In genomic region chr4:83049288-83049687, GRCm38 (mm10) we compare ENCODE assay signal across 13 mouse cellular contexts. TPM values are rescaled to one million over a fixed set of nuclear protein-coding genes. Genes with fewer than 3 reads are reported as not detected.
A peak's percentile ranks its signal among the peaks of the same experiment; 100 is the strongest.
DNase-seq lines count a peak whose midpoint lies in the region; ATAC-seq lines count a peak whose summit lies in the region.
"Had no signal": no experiment of that assay in that cellular context is flagged by ENCODE, and none has a peak within 500 bp of the region (broad histone marks: within the 10 kb centered on the region; RNA-seq: fewer than 3 reads in every experiment).

No protein-coding gene starts in this region.

- H3K9ac ChIP-seq in hindbrain, embryonic 13.5 days, result no peak overlapping the region
- no peak overlapping the region for H3K9ac ChIP-seq in hindbrain, embryonic 11.5 days (ENCODE audit: low read depth, low read length)
- H3K9ac ChIP-seq in midbrain, embryonic 11.5 days (ENCODE audit: low read length), result no peak overlapping the region
- no peak overlapping the region for H3K9ac ChIP-seq in midbrain, embryonic 15.5 days

- H3K4me2 ChIP-seq in hindbrain, embryonic 13.5 days, result 0 out of 2 replicates have a peak overlapping the region, but pooled peaks have one; percentile 8
- no peak overlapping the region for H3K4me2 ChIP-seq in hindbrain, embryonic 11.5 days (replicated peaks; ENCODE audit: low read depth, low read length)
- H3K4me2 ChIP-seq in midbrain, embryonic 11.5 days, result peak overlapping the region; percentile 16; the same call in 1 of the 2 replicates
- H3K4me2 ChIP-seq in midbrain, embryonic 15.5 days, result no peak overlapping the region

- no peak overlapping the region for H3K4me3 ChIP-seq in hindbrain, embryonic 13.5 days
- H3K4me3 ChIP-seq in hindbrain, embryonic 11.5 days (ENCODE audit: low read depth, low read length), result no peak overlapping the region
- no peak overlapping the region for H3K4me3 ChIP-seq in midbrain, embryonic 11.5 days (ENCODE audit: low read depth, low read length)
- no peak overlapping the region for H3K4me3 ChIP-seq in midbrain, embryonic 15.5 days

- no peaks in the 10 kb centered on the region for H3K36me3 ChIP-seq in hindbrain, embryonic 13.5 days
- no peaks in the 10 kb centered on the region for H3K36me3 ChIP-seq in hindbrain, embryonic 11.5 days (ENCODE audit: control insufficient read depth, insufficient read depth, low read length)
- no peaks in the 10 kb centered on the region for H3K36me3 ChIP-seq in midbrain, embryonic 11.5 days (ENCODE audit: control insufficient read depth, insufficient read depth, low read length)
- H3K36me3 ChIP-seq in midbrain, embryonic 15.5 days (replicated peaks), result no peaks in the 10 kb centered on the region

- peaks cover 47% of the 10 kb centered on the region for H3K4me1 ChIP-seq in hindbrain, embryonic 13.5 days (replicated peaks)
- H3K4me1 ChIP-seq in hindbrain, embryonic 11.5 days (replicated peaks; ENCODE audit: control insufficient read depth, insufficient read depth, low read length), result peaks cover 10% of the 10 kb centered on the region
- peaks cover 23% of the 10 kb centered on the region; the same call in 1 of the 2 replicates for H3K4me1 ChIP-seq in midbrain, embryonic 11.5 days (ENCODE audit: control insufficient read depth, insufficient read depth, low read length)
- H3K4me1 ChIP-seq in midbrain, embryonic 15.5 days, result peaks cover 14% of the 10 kb centered on the region

- DNase-seq in embryo, embryonic 10 days (ENCODE audit: low spot score), result peak; percentile 77
- DNase-seq in embryo, embryonic 11 days, result no peak
- no peak for DNase-seq in hindbrain, embryonic 11.5 days (ENCODE audit: low spot score)
- DNase-seq in midbrain, embryonic 11.5 days (ENCODE audit: low spot score, missing footprints), result peak; percentile 85
- no peak for DNase-seq in layer of hippocampus, postnatal 25 days (ENCODE audit: extremely low spot score in 1 of 2, low spot score in 1 of 2)
- DNase-seq: adrenal gland, postnatal 10 days; gastrocnemius, postnatal 14 days; lung, postnatal 36 days; right cerebral cortex, postnatal 4 days had no signal

- no peaks in the 10 kb centered on the region for H3K9me3 ChIP-seq in hindbrain, embryonic 13.5 days
- no peaks in the 10 kb centered on the region for H3K9me3 ChIP-seq in hindbrain, embryonic 11.5 days (ENCODE audit: control insufficient read depth, low read length)
- H3K9me3 ChIP-seq in midbrain, embryonic 11.5 days (ENCODE audit: control insufficient read depth, low read length), result no peaks in the 10 kb centered on the region
- H3K9me3 ChIP-seq in midbrain, embryonic 15.5 days, result no peaks in the 10 kb centered on the region

- WGBS in hindbrain, embryonic 13.5 days, result 30% methylated on average over 3 of the region's 3 CpGs
- 16% methylated on average over 3 of the region's 3 CpGs for WGBS in hindbrain, embryonic 11.5 days
- 18% methylated on average over 3 of the region's 3 CpGs for WGBS in midbrain, embryonic 11.5 days
- WGBS in midbrain, embryonic 15.5 days, result 40% methylated on average over 3 of the region's 3 CpGs

- no peak for ATAC-seq in hindbrain, embryonic 13.5 days (ENCODE audit: low FRiP score)
- no peak for ATAC-seq in hindbrain, embryonic 11.5 days (ENCODE audit: low FRiP score)
- ATAC-seq in midbrain, embryonic 11.5 days (ENCODE audit: low FRiP score), result no peak
- no peak for ATAC-seq in midbrain, embryonic 15.5 days (replicated peaks)
- ATAC-seq in monocyte, adult 5-6 weeks (replicated peaks; ENCODE audit: insufficient number of reproducible peaks, low FRiP score, low TSS enrichment, poor library complexity, severe bottlenecking), result no peak
- ATAC-seq: forebrain, embryonic 16.5 days had no signal

- peaks cover 20% of the 10 kb centered on the region for H3K27me3 ChIP-seq in hindbrain, embryonic 13.5 days
- no peaks in the 10 kb centered on the region for H3K27me3 ChIP-seq in hindbrain, embryonic 11.5 days (ENCODE audit: control insufficient read depth, insufficient read depth, low read length)
- H3K27me3 ChIP-seq in midbrain, embryonic 11.5 days (ENCODE audit: control insufficient read depth, insufficient read depth, low read length), result no peaks in the 10 kb centered on the region
- H3K27me3 ChIP-seq in midbrain, embryonic 15.5 days (replicated peaks), result no peaks in the 10 kb centered on the region

- no peak overlapping the region for H3K27ac ChIP-seq in hindbrain, embryonic 13.5 days
- H3K27ac ChIP-seq in hindbrain, embryonic 11.5 days (ENCODE audit: low read depth, low read length), result no peak overlapping the region
- H3K27ac ChIP-seq in midbrain, embryonic 11.5 days (ENCODE audit: low read depth, low read length), result no peak overlapping the region
- no peak overlapping the region for H3K27ac ChIP-seq in midbrain, embryonic 15.5 days

RNA-seq across cellular contexts. Expression of gene Frem1, which starts 2.9 kb away (rescaled TPM):
- polyA plus RNA-seq in hindbrain, embryonic 13.5 days (2015; fragmentation: Nextera tagmentation; extraction: Ambion mirVana), result 2.6 and 3.4 TPM in 2 replicates
- 5.3 and 6.4 TPM in 2 replicates for polyA plus RNA-seq in hindbrain, embryonic 11.5 days (2014; fragmentation: Nextera tagmentation; extraction: Ambion mirVana)
- polyA plus RNA-seq in midbrain, embryonic 11.5 days (2014; fragmentation: Nextera tagmentation; extraction: Ambion mirVana), result 7.3 and 8.2 TPM in 2 replicates
- polyA plus RNA-seq in midbrain, embryonic 15.5 days (2015; fragmentation: Nextera tagmentation; extraction: Ambion mirVana), result 1.6 and 1.7 TPM in 2 replicates
- 1 to 10 TPM; 2.2 to 3.5 TPM for total RNA-seq in layer of hippocampus, postnatal 25 days (2021)
- total RNA-seq in monocyte, adult 5-6 weeks (2017), result 0.32 TPM in 1 of 3 replicates, not detected in the others

Comparison
In these comparisons a context has a peak if more than half of its experiments do, and no peak if none do; other contexts are left out.
1. DNase-seq: peak in embryo, embryonic 10 days (single experiment) and midbrain, embryonic 11.5 days (single experiment); none in embryo, embryonic 11 days (single experiment), hindbrain, embryonic 11.5 days (single experiment) and layer of hippocampus, postnatal 25 days (0 of 2).
2. H3K4me2 ChIP-seq: peak in hindbrain, embryonic 13.5 days (single experiment) and midbrain, embryonic 11.5 days (single experiment); none in hindbrain, embryonic 11.5 days (single experiment) and midbrain, embryonic 15.5 days (single experiment).